Mouse (Mus musculus) 3134 (cell line): Measurements from ENCODE around the gene Prss8.
"Not testable (repeated sequence)": the region's sequence is repeated elsewhere in the genome, so short reads cannot be mapped to it uniquely, and the experiment has no call there.

ENCODE experiments used
- DNase-seq: peaks from one replicate; pipeline ENCODE4 v3.0.0-alpha.2; 2011; ENCODE audit warnings: low spot score; ENCODE audit not compliant: insufficient read length; ENCODE audit errors: extremely low read depth

The Prss8 gene

DNA sequence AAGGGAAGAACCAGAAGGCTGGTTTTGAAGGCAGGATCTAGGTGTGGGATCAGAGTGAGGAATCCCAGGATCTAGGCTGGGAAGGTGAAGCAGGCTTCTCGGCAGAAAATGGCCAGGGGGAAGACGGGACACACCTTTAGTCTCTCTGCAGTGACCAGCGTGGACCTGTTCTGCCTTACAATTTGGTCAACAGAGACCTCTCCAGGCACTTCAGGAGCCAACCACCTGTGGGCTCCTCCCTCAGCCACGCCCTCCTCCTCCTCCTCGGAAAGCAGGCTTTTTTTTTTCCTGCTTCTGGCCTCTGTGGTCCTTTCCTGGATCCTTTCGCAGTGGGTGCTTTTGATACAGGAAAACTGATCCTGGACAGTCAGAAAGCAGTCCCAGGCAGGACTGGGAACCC, at the start of gene Prss8:
TSS of gene Prss8 (minus strand) at position 182 of the 400 bp plus-strand sequence.
- no peak for DNase-seq

DNA sequence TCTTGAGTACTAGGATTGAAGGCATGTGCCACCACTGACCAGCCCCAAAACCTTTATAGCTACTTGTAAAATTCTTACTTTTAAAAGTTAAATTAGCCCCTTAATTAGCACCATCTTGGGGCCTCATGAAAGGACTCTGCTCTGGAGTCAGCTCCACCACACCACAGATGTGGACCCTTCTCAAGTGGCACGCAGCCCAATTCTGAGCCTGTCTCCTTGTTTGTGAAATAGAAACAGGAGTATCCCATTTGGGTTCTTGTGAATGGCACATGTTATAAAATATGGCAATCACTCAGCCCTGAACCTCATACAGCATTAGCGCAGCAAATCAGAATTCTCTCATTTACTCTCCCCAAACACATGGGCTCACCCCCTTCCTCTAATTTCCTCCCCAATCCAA, 49.0 kb upstream of the Prss8 start:
- no peak for DNase-seq

DNA sequence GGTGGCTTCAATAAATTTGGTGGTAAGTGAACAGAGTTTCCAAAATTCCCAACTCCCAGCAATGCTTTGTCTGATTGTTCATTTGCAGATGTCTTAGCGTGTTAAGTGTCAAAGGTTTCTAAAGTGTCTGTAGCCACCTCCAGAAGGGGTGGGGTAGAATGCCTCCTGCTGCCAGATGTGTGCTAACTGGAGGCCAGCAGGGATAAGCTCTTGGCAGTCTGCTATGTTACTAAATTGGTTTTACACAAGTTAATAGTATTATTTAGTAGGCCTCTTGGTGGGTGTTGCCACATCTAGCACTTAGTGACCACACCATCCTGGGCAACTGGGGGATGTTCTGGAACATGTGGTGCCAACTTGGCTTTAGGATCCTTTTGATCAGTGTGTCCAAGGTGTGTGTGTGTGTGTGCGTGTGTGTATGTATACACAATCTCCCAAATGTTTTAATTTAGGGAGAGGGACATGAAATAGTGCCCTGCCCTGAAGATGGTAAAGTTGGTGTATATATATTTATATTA, 44.6 kb upstream of the Prss8 start:
- no peak for DNase-seq

DNA sequence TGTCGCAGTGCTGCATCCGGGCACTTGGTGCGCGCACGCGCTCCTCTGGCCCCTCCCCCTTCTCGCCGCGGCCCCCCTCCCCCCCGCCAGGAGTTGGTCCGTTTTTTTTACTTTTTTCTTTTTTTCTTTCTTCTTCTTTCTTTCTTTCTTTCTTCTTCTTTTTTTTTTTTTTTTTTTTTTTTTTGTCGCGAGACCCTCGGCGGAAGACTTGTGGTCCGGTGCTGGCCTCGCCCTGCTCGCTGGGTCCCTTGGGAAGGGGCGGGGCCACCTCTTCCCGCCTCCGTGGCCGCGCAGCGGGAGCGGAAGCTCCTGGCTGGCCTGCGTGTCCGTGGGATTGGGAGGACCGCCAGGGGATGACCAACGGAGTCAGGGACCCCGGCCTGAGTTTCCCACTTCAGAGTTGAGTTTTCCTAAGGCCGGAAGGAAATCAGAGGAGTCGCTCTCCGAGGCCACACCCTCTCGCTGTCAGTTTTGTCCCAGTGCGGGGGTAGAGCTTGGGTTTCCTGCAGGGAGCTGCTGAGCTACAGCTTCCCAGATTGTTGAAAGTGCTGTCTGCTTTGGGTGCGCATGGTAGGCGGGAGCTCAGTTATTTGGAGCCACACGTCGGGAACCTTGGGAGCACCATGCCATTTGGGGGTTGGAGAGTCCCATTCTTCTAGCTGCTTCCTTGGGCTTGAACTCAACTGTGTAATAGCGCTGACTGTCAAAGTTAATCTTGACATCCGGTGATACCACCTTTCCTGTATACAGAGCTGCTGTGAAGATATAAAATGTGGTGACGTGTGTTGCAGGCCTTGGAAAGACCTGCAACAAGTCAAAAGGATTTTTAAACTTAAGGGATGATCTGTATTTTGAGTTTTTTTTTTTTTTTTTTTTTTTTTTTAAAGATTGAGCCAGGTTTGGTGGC, 38.3 kb upstream of the Prss8 start:
- peak; percentile 90 for DNase-seq

DNA sequence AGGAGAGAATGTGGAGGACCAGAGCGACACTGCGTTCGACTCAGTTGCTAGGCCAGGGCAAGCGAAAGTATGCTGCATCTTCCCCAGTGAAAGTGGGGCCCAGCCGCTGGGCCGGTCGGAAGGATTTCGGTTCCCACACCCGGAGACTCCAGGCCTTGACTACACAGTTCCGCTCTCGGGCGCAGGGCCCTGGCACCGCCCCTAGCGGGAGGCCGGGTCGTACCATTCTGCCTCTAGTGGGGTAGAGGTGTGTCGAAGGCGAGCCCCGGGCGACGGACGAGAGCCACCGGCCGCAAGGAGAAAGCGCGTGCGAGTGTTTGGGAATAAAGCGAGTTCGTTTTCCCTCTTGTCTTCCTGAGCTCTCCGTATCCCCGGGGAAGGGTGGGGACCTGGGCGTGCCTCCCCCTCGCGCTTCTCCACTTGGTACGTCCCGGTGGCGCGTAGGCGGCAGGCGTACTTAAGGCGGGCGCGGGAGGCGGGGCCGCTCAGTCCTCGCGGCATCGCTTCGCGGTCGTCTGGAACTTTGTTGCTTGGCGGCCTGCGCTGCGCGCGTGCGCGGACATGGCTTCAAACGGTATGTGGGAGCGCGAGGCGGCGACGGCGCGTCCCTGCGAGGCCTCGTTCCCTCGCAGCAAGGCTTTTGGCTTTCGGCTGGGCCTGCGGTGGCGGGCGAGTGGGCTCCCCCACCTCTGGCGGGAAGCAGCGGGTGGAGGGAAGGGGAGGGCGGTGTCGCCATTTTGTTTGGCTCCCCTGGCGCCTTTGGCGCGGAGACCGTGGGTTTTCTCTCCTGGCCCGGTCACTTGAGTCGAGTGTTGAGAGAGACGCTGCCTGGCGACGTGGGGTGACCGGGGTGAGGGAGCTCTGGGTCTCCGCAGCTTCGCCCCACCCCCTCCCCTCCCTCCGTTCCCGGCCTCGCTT, 37.4 kb upstream of the Prss8 start, which contains the start of gene Fus:
TSS of gene Fus (plus strand) at position 454 of the 918 bp plus-strand sequence.
- DNase-seq: peak; percentile 92

DNA sequence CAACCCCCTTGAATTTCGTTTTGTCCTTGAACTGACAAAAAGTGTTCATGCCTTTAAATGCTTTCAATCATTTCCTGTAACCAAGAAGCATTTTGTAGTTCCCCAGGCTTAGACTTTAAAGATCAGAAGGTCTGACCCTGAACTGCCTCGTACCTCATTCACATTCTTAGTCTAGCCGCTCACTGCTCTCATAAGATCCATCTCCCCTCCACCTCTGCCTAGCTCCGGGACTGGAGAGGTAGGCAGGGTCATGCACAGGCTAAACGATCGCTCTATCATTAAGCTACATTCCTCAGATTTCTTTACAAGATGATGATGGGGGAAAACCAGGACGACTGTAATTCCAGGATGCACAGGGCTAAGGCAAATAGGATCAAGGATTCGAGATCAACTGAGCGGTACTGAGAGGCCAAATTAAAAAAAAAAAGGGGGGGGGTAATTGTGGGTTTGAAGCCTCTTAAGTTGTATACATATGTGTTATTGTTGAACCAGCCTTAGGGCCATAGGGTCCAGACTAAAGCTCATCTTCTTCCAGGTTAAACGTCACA, 36.5 kb upstream of the Prss8 start:
- peak; percentile 24 for DNase-seq

DNA sequence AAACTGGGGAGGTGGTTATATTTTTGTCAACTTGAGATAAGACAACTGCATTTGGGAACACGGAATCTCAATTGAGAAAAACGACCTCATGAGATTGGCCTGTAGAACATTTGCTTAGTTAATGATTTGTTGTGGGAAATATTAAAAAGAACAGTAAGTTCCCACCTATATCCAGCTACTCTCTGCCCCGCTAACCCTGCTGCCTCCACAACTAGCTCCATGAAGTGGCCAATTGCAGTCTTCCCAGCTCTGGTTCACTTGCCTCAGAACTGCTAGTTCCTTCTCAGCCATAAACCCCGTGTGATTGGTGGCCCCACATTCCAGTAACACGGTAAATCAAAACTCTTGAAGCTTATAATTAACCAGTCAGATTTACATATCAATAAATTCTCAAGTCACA, 29.5 kb upstream of the Prss8 start:
- no peak for DNase-seq

DNA sequence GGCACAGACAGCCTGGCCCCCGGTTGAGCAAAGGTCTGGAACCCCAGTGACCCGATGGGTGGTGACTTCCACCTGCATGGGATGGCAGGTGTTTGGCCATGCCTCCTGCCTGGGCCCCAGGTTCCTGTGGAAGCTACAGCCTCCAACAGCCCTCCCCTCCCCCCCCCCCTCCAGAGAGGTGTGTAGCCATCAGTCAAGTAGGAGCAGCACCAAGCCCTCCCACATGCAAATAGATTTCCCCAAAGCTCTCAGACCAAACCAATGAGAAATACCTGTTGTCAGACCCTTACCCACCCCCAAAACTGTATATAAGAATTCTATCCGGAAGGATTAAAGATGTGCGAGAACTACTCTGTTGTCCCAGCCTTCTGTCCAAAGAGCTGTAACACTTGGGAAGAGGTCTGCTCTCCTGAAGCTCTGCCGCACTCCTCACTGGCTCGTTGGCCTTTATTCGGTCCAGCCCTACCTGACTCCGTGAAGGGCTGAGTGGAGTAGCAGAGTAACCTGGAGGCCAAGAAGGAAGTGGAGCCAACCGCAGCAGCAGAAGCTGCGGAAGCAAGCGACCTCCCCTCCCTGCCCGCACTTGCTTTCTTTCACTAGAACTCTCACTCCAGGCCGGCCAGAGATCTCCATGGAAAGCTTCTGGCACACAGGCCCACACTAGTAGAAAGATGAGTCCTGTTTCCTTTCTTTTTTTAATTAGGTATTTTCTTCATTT, 23.1 kb upstream of the Prss8 start:
- DNase-seq: no peak

DNA sequence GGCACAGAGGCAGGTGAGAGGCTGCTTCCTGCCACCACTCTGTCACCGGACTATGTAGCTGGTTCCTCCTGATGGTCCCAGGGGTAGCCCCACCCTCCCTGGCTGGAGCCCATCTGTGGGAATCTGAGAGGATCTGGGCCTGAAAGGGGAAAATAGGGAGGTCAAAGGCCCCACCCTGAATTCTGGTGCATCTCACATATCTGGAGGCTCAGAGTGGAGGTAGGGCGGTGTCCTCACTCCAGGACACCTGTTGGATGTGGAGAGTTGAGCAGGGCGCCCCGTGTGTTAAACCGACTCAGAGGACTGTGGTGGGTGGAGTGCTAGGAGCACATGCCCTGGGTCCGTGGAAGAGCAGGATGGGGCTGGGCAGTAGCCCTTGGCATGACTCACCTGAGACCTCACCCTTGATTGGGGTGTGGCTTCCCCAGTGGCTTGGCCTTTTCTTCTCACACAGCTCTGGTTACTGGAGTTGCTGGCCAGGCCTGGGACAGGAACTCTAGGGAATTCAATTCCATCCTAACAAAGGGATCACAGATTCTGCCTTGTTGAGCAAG, 16.6 kb upstream of the Prss8 start, which contains the start of gene Prss36:
TSS of gene Prss36 (minus strand) at position 256 of the 554 bp plus-strand sequence.
- peak; percentile 42 for DNase-seq

DNA sequence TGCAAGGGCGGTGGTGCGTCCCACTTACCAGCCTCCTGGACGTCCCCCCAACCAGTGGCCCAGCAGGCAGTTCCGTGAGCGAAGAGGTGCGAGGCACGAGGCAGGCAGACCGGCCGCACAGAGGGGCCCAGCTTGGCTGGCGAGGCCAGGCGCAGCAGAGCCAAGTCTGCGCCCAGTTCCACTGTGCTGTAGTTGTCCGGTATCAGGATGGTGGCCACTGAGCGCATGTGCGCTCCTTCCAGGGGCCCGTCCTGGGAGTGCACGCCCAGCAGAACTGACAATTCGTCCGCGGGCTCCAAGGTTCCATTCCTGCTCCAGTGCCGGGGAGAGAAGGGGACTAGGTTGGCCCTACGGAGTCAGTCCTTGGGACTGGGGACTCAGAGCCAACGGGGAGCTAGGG, 14.7 kb upstream of the Prss8 start:
- no peak for DNase-seq

DNA sequence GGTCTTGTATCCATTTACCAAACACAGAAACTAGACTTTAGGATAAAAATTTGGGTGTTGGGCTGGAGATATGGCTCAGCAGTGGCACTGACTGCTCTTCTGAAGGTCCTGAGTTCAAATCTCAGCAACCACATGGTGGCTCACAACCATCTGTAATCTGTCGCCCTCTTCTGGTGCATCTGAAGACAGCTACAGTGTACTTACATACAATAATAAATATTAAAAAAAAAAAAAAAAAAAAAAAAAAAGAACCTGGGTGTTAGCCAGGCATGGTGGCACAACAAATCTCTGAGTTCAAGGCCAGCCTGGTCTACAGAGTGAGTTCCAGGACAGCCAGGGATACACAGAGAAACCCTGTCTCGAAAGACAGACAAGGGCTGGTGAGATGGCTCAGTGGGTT, 12.2 kb upstream of the Prss8 start:
- not testable (repeated sequence) for DNase-seq

DNA sequence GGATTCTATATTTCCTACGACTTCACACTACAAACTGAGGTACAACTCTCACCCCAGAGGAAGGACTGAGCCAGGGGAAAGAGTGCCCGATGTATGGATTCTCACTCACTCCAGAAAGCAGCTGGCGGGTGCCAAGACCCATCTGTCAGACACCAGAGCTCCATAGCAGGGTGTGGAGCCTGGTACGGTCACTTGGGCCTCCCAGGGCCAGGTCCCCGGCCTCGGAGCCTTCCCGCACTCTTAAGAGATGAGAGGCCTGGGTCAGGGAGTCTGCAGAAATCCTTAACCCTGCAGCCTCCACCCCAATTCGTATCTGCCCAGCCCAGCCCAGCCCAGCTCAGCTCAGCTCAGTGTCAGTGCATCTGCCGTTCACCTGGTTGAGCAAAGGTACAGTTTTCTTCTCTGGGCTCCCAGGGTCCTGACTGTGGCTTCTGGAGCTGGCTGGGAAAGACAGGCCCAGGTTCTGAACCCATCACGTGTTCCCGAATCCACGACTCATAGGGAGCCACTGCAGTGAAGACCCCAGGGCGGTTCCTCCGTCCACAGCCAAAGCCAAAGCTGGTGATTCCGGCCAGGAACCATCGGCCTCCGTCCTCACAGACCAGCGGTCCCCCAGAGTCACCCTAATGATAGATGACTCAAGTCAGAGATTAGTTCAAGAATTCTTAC, 6.4 kb upstream of the Prss8 start:
- peak; percentile 28 for DNase-seq

DNA sequence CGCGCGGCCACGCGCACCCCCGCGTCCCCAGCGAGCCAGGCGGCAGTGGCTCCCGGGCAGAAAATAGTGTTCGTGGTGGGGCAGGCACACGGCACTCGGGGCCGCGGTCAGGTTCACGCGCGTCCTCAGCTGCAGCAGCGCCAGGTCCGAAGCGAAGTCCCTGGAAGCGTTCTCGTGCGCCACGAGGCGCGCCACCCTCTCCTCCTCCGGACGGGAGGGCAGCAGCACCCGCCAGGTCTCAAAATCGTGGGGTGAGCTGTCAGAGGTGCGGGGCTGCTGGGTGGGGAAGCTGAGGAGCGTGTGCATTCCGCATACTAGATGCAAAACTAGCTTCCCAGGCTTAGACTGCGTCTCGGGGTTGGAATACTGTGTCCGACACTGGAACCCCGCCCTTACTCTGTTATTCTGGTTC, 5.8 kb upstream of the Prss8 start:
- no peak for DNase-seq

DNA sequence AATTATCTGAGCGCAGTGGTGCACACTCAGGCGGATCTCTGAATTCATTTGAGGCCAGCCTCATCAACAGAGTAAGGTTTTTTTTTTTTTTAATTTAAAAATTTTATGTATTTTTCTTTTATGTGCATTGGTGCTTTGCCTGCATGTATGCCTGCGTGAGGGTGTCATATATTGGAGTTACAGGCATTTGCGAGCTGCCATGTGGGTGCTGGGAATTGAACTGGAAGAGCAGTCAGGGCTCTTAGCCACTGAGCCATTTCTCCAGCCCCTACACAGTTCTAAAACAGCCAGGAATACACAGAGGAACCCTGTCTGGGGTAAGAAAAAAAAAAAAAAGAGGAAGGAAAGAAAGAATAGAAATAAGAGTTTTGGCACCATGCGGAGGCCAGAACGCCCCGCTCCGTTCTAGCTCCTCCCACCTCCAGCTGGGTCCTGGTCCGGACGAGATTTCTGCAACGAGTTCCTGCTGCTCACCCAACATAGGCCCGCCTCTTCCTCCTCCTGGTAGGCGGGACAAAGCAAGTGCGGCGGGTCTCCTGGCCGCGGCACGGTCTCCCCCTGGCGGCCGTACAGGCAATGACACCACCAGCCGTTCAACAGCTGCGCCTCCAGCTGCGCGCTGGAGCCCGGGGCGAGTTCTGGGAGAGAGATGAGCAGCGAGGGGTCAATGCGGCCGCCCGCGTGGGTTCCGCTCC, 5.3 kb upstream of the Prss8 start:
- peak; percentile 92 for DNase-seq

DNA sequence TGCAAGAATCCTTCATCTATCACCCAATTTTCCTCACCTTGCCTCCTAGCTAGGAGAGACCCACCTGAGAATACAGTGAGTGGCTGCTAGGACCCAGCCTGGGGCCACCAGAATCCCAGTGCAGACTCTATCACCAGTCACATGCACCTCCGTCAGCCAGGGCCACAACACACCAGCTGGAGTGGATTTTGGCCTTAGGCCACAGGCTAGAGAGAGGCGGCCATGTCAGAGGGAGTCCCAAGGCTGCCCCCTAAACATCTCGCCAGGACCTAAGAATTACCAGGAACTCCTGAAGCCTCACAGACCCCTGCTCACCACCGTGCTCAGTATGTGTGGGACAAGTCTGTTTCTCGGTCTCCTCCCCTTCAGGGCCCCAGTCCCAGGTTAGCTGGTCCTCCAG, 4.2 kb upstream of the Prss8 start:
- no peak for DNase-seq

DNA sequence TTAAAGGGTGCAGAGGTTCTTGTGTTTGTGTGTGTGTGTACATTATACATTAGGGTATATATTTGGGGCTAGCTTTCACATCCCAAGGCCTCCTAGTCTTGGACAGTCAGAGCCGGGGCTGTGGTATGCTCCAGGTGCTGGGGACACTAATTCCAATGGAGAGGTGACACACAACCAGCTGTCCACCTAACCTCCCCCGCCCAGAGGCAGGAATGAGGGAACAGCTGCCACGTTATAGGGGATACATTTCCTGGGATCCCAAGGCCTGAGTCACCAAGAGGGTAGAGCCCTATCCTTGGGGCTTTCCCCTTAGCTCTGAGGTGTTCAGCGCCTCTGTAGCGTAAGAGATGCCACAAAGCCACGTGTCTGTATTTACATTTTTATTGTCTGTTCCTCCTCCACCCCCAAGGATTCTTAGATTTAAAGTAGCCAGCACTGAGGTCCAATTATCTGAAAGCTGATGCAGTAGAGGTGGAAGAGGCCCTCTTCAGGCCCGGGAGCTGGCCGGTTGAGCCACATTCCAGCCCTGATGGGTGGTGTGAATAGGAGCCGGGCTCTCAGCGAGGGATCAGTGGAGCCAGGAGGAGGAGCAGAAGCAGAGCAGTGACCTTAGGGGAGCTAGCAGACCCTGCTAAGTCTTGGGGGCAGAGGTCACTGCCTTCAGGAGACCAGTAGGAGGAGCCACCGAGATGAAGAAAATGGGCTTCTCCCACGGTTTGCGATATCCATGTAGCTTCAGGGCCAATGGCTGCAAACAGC, 2.5 kb upstream of the Prss8 start:
- peak; percentile 49 for DNase-seq

DNA sequence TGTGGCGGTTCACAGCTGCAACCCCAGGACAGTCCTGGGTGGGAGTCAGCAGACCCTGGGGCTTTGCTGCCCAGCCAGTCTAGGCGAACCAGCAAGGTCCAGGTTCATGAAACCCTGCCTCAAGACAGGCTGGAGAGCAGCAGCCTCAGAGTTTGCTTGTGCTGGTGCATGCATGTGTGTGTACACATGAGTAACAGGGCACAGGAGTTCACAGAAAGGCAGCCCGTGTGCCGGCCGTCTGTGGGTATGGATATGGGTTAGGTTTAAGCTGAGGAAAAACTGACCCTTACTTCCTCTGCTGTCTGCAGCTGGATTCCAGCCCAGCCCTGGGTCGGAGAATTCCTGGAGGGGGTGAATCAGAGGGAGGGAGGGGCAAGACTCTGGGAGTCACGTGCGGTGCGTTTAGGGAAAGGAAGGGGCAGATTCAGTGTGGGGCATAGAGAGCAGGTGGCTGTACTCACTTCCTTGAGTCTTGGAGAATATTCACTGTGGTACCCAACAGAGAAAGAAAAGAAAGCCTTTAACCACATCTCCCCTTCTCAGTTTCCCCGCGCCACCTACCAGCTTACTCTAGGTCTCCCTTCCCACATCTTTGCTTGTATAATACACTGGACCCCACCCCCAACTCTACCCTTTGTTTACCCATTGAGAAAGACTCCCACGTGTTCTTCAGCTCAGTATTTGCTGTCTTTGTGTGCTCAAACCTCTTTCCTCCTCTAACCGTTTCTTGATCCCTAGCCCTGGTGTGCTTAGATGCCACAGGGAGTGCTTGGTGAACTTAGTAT, 1.6 kb upstream of the Prss8 start:
- DNase-seq: peak; percentile 72
